Mouse (Mus musculus): ENCODE results near the gene Gm27029. TPM values are rescaled to one million over a fixed set of nuclear protein-coding genes. Genes with fewer than 3 reads are reported as not detected.
"Not testable (repeated sequence)": the region's sequence is repeated elsewhere in the genome, so short reads cannot be mapped to it uniquely, and the experiment has no call there.

Gene Gm27029
- polyA plus RNA-seq, 1 experiment from 2014 or later = 3.6 TPM

DNA sequence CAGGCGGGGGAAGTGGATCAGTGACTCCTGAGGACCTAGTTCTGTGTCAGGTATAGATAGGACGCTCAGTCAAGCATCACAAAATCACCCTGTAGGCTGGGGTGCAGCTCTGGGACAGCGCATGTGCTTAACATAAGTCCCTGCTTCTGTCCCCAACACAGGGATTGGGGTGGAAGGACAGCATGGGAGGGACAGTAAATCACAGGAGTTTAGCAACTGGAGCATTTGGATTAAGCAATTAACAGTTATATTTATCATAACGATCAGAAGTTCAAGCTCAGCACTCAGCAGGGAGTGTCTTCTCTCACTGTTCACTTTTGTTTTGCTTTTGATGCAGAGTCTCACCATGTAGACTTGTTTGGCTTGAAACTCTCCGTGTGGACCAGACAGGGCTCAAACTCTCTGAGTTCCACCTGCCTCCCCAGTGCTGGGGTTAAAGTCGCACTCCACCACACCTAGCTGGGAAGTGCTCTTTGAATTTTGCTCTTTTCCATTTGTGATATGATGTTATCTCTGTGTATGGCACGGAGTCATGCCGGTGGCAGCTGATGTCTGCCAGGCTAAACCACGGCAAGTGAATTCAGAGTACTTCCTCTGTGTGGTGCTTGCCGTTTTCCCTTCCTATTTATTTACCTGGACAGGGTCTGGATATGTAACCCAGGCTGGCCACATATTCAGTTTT, 27.6 kb upstream of the Gm27029 start:
- H3K27me3 ChIP-seq (replicated peaks) = no peaks in the 10 kb centered on the region
- peaks cover 52% of the 10 kb centered on the region for H3K4me1 ChIP-seq
- peaks cover 19% of the 10 kb centered on the region for H3K36me3 ChIP-seq
- H3K4me2 ChIP-seq = no peak overlapping the region
- 53% methylated on average over 10 of the region's 10 CpGs for WGBS (ENCODE audit: insufficient replicate concordance)
- H3K9me3 ChIP-seq (replicated peaks) = no peaks in the 10 kb centered on the region
- ATAC-seq = no peak
- no peak overlapping the region; the same call in 1 of the 2 replicates for H3K4me3 ChIP-seq
- H3K9ac ChIP-seq = no peak overlapping the region
- no peak overlapping the region for H3K27ac ChIP-seq

DNA sequence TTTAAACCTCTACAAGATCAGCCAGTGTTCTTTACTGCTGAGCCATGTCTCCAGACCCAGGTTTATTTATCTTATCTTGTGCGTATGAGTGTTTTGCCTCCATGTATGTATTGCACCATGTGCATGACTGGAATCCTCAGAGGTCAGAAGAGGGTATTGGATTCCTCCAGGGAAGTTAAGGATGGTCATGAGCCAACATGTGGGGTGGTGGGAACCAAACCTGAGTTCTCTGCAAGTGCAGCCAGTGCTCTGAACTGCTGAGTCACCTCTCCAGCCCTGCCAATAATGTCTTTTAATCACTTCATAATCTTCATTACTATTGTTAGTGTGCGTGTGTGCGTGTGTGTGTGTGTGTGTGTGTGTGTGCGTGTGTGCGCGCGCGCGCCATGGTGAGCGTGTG, 26.9 kb upstream of the Gm27029 start:
- H3K4me1 ChIP-seq = peaks cover 52% of the 10 kb centered on the region
- ATAC-seq = no peak
- H3K9ac ChIP-seq = no peak overlapping the region
- H3K4me3 ChIP-seq = no peak overlapping the region; the same call in 1 of the 2 replicates
- H3K4me2 ChIP-seq = no peak overlapping the region
- no peaks in the 10 kb centered on the region for H3K9me3 ChIP-seq (replicated peaks)
- 89% methylated on average over 10 of the region's 10 CpGs for WGBS (ENCODE audit: insufficient replicate concordance)
- peaks cover 13% of the 10 kb centered on the region for H3K36me3 ChIP-seq
- no peak overlapping the region for H3K27ac ChIP-seq
- no peaks in the 10 kb centered on the region for H3K27me3 ChIP-seq (replicated peaks)

DNA sequence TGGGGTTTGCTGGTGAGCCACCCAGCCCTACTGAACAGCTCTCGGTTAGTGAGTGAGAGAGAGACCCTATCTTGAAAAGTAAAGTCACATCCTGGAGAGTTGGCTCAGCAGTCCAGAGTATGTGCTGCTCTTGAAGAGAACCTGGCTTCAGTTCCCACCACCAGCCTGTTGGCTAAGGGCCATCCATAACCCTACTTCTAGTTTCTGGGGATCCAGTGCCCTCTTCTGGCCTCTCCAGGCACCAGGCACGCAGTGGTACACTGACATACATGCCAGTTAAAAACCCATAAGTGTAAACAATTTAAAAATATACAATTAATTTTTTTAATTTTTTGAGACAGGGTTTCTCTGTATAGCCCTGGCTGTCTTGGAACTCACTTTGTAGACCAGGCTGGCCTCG, 25.8 kb upstream of the Gm27029 start:
- 79% methylated on average over 3 of the region's 3 CpGs for WGBS (ENCODE audit: insufficient replicate concordance)
- Histone ChIP-seq H3K27me3 (replicated peaks) (no peaks in the 10 kb centered on the region), H3K9ac (no peak overlapping the region), H3K4me1 (peaks cover 56% of the 10 kb centered on the region), H3K27ac (no peak overlapping the region), H3K9me3 (replicated peaks) (no peaks in the 10 kb centered on the region), H3K4me2 (0 out of 2 replicates have a peak overlapping the region, but pooled peaks have one; percentile 8), H3K4me3 (no peak overlapping the region), H3K36me3 (peaks cover 17% of the 10 kb centered on the region)
- no peak for ATAC-seq

DNA sequence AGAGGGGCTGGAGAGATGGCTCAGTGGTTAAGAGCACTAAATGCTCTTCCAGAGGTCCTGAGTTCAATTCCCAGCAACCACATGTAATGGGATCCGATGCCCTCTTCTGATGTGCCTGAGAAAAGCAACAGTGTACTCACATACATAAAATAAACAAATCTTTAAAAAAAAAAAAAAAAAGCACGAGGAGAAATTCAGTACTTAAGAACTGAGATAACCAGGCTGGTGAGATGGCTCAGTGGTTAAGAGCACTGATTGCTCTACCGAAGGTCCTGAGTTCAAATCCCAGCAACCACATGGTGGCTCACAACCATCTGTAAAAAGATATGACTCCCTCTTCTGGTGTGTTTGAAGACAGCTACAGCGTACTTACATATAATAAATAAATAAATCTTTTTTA, 25.0 kb upstream of the Gm27029 start:
- H3K9me3 ChIP-seq (replicated peaks); ATAC-seq; H3K27me3 ChIP-seq (replicated peaks): not testable (repeated sequence)
- H3K4me2 ChIP-seq = peak overlapping the region; percentile 85
- 65% methylated on average over 4 of the region's 4 CpGs for WGBS (ENCODE audit: insufficient replicate concordance)
- H3K27ac ChIP-seq = peak overlapping the region; percentile 96
- H3K36me3 ChIP-seq = peaks cover 25% of the 10 kb centered on the region
- H3K4me3 ChIP-seq = peak overlapping the region; percentile 81
- 0 out of 2 replicates have a peak overlapping the region, but pooled peaks have one; percentile 85 for H3K9ac ChIP-seq
- peaks cover 61% of the 10 kb centered on the region for H3K4me1 ChIP-seq

DNA sequence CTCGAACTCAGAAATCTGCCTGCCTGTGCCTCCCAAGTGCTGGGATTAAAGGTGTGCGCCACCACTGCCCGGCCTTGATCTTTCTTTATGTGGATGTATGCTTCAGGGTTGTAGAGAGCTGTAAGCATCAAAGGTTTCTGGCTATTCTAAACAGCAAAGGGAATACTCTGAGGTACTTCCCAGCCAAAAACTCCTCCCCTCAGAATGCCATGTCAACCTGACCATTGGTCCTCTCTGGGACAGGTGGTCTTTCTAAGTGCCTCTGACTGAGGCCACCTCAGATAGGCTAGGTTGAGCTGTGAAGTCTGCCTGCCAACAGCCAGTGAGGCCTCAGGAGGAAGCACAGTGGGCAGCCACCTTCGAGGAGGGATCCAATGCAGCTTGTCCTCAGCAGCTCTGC, 24.3 kb upstream of the Gm27029 start:
- Histone ChIP-seq H3K4me2 (peak overlapping the region; percentile 85), H3K4me3 (peak overlapping the region; percentile 81), H3K9ac (peak overlapping the region; percentile 85), H3K27me3 (replicated peaks) (no peaks in the 10 kb centered on the region), H3K4me1 (peaks cover 68% of the 10 kb centered on the region), H3K27ac (peak overlapping the region; percentile 96), H3K9me3 (replicated peaks) (no peaks in the 10 kb centered on the region), H3K36me3 (peaks cover 31% of the 10 kb centered on the region)
- peak; percentile 36; the same call in 1 of the 2 replicates for ATAC-seq
- WGBS (ENCODE audit: insufficient replicate concordance) = 42% methylated on average over 4 of the region's 4 CpGs

DNA sequence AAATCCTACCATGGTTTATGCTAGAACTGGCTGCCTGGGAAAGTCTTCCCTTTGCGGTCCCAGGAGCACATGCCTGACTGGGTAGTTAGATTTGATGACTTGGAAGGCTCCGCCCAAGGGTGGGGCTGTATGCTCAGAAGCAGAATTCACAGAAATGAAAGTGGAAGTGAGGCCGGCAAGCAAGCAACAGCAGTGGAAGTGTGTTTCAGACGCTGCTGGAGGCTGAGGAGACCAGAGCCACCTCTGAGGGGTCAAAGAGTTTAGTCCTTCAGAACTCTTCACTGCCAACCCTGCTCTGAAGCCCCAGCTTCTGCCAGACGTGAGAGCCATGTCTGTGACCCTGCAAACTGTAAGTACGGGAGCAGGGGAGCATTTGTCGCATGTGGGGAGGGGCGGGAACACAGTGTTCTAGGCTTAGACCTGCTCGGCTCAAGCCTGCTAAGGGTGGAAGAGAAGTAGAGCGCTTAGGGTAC, 23.7 kb upstream of the Gm27029 start, which contains the start of gene Ifi35:
Ifi35 (plus strand) TSS at position 134 of the 473 bp plus-strand sequence.
- no peaks in the 10 kb centered on the region for H3K9me3 ChIP-seq (replicated peaks)
- peak; percentile 89 for ATAC-seq

DNA sequence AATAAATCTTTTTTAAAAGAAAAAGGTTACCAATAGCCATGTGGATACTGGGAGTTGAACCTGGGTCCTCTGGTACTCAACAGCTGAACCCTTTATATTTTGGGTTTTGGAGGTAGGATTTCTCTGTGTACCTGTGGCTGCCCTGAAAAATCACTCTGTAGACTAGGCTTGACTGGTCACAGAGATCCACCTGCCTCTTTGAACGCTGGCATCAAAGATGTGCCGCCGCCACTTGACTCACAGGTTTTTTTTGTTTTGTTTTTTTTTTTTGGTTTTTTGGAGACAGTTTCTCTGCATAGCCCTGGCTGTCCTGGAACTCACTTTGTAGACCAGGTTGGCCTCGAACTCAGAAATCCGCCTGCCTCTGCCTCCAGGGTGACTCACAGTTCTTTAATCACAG, 23.2 kb upstream of the Gm27029 start:
- peaks cover 79% of the 10 kb centered on the region for H3K4me1 ChIP-seq
- H3K4me2 ChIP-seq = peak overlapping the region; percentile 85
- peak overlapping the region; percentile 96 for H3K27ac ChIP-seq
- no peaks in the 10 kb centered on the region for H3K27me3 ChIP-seq (replicated peaks)
- ATAC-seq = no peak
- no peak overlapping the region; the same call in 1 of the 2 replicates for H3K9ac ChIP-seq
- 79% methylated on average over 5 of the region's 5 CpGs for WGBS (ENCODE audit: insufficient replicate concordance)
- H3K36me3 ChIP-seq = peaks cover 35% of the 10 kb centered on the region
- no peaks in the 10 kb centered on the region for H3K9me3 ChIP-seq (replicated peaks)
- peak overlapping the region; percentile 81 for H3K4me3 ChIP-seq

More for the DNA sequence above, 23.7 kb upstream of the Gm27029 start, which contains the start of gene Ifi35:
- Histone ChIP-seq H3K27me3 (replicated peaks) (no peaks in the 10 kb centered on the region), H3K4me3 (peak within 1 kb of the TSS; percentile 81), H3K27ac (peak within 1 kb of the TSS; percentile 96), H3K36me3 (peaks cover 31% of the 10 kb centered on the region), H3K4me1 (peaks cover 74% of the 10 kb centered on the region), H3K9ac (peak within 1 kb of the TSS; percentile 85), H3K4me2 (peak within 1 kb of the TSS; percentile 85)
- 6% methylated on average over 10 of the region's 10 CpGs for whole genome bisulfite sequencing (ENCODE audit: insufficient replicate concordance)

DNA sequence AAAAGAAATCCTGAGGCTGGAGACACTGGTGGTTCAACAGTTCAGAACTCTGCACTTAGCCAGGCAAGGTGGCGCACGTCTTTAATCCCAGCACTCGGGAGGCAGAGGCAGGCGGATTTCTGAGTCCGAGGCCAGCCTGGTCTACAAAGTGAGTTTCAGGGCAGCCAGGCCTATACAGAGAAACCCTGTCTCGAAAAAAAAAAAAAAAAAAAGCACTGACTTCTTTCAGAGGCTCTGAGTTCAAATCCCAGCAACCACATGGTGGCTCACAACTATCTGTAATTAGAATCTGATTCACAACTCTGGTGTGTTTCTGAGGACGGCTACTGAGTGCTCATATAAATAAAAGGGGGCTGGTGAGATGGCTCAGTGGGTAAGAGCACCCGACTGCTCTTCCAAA, 22.3 kb upstream of the Gm27029 start:
- peaks cover 71% of the 10 kb centered on the region for H3K4me1 ChIP-seq
- not testable (repeated sequence) for ATAC-seq

DNA sequence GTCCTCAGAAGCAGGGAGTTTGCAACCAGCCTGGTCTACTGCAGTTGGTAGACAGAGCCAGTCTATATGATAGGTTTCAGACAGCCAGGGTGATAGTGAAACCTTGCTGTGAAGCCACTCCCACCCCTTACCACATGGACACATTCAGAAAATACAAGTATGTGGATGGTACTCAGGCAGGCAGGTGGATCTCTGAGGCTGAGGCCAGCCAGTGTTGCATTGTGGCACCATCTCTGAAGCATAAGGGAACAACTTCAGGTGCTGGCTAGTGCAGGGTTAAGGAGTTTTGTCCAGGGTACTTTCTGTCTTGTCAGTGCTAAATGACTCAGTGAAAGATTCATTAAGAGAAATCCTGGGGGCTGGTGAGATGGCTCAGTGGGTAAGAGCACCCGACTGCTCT, 21.7 kb upstream of the Gm27029 start:
- peak overlapping the region; percentile 71 for H3K27ac ChIP-seq
- 54% methylated on average over 1 of the region's 1 CpGs for WGBS (ENCODE audit: insufficient replicate concordance)

More for the DNA sequence above, 22.3 kb upstream of the Gm27029 start:
- not testable (repeated sequence) for H3K4me3 ChIP-seq; H3K27ac ChIP-seq; H3K4me2 ChIP-seq; H3K27me3 ChIP-seq (replicated peaks); H3K9ac ChIP-seq; H3K9me3 ChIP-seq (replicated peaks)
- 78% methylated on average over 8 of the region's 8 CpGs for WGBS (ENCODE audit: insufficient replicate concordance)
- H3K36me3 ChIP-seq = peaks cover 36% of the 10 kb centered on the region

DNA sequence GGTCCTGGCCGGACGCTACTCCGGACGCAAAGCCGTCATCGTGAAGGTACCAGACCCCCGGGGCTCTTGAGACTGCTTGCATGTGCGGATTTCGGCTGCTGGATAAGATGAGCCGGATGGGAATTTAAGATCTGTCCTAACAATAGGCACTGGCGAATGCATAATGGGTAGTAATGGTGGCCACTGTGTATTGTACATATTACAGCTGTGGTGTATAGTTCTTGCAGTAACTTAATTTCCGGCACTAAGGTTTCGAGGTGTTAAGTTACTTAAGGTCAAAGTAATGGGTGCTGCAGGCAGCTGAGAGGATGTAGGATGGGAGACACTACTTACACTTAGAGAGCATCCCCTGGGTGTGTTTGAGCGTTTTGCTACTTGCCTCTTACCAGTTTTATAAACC, 18.2 kb upstream of the Gm27029 start:
- Histone ChIP-seq H3K4me3 (peak overlapping the region; percentile 89), H3K27me3 (replicated peaks) (no peaks in the 10 kb centered on the region), H3K9me3 (replicated peaks) (no peaks in the 10 kb centered on the region), H3K4me1 (peaks cover 33% of the 10 kb centered on the region), H3K4me2 (peak overlapping the region; percentile 90), H3K9ac (peak overlapping the region; percentile 92), H3K36me3 (peaks cover 36% of the 10 kb centered on the region), H3K27ac (peak overlapping the region; percentile 83)
- 2% methylated on average over 14 of the region's 14 CpGs for WGBS (ENCODE audit: insufficient replicate concordance)
- ATAC-seq = no peak

More for the DNA sequence above, 21.7 kb upstream of the Gm27029 start:
- ATAC-seq = no peak
- Histone ChIP-seq H3K9me3 (replicated peaks) (no peaks in the 10 kb centered on the region), H3K4me3 (no peak overlapping the region), H3K4me2 (no peak overlapping the region), H3K4me1 (peaks cover 66% of the 10 kb centered on the region), H3K27me3 (replicated peaks) (no peaks in the 10 kb centered on the region), H3K9ac (no peak overlapping the region), H3K36me3 (peaks cover 36% of the 10 kb centered on the region)

DNA sequence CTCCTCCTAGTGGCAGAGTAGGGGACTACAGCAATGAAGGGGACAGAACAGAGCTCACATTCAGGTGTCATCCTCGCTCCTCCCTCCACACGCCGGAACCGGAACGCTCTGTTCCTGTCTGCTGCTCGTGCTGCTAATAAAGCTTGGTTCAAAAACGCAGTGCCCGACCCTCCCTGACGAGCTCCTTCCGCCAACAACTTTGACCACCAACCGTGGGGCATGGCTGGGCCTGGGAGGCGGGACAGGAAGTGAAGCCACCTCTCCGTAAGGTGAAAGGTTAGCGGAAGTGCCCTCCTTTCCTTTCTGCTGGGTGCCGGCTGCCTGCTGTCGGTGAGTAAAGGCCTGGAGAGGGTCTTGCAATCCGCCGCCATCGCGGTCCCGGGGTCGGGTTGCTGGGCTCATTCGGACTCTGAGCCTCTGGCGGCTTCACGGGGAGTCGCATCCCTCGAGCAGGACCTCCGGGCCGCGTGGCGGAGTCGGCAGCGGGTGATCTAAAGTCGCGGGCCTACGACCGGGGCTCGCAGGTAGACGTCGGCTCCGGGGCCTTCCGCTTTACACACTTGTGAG, 17.6 kb upstream of the Gm27029 start, which contains the start of gene Rpl27:
Rpl27 (plus strand) TSS at position 172 of the 567 bp plus-strand sequence.
- H3K36me3 ChIP-seq = peaks cover 36% of the 10 kb centered on the region
- peaks cover 28% of the 10 kb centered on the region for H3K4me1 ChIP-seq
- under 1% methylated on average over 42 of the region's 42 CpGs for WGBS (ENCODE audit: insufficient replicate concordance)
- ATAC-seq = peak; percentile 97
- H3K27ac ChIP-seq = peak within 1 kb of the TSS; percentile 83
- H3K9me3 ChIP-seq (replicated peaks) = no peaks in the 10 kb centered on the region
- H3K4me2 ChIP-seq = peak within 1 kb of the TSS; percentile 90
- H3K27me3 ChIP-seq (replicated peaks) = no peaks in the 10 kb centered on the region
- peak within 1 kb of the TSS; percentile 89 for H3K4me3 ChIP-seq
- H3K9ac ChIP-seq = peak within 1 kb of the TSS; percentile 92
